Mouse (Mus musculus) liver, embryonic 14.5 days (tissue): Measurements from ENCODE around the gene Vac14. TPM values are rescaled to one million over a fixed set of nuclear protein-coding genes. Genes with fewer than 3 reads are reported as not detected.
A peak's percentile ranks its signal among the peaks of the same experiment; 100 is the strongest.

Source experiments
- ATAC-seq: fragments of 200-750 bp; cut with Nextera tagmentation; 2 replicates; pipeline ENCODE4 v1.8.0; 2017; ENCODE audit warnings: moderate number of reproducible peaks, mild to moderate bottlenecking, moderate library complexity; ENCODE audit not compliant: insufficient read depth
- DNase-seq, 3 experiments: peaks; one replicate each; pipeline ENCODE4 v3.0.0-alpha.2; 2012 to 2013; ENCODE audit warnings: low read depth in 3 of 3, low spot score in 3 of 3
- H3K27ac ChIP-seq: fragments of 300-500 bp; sonication (generic); 2 replicates; pipeline ENCODE4 v1.5.1; 2014; ENCODE audit warnings: moderate library complexity, mild to moderate bottlenecking, control low read depth, inconsistent platforms
- H3K27me3 ChIP-seq: fragments of 300-500 bp; sonication (generic); 2 replicates; pipeline ENCODE4 v1.6.1; 2014; ENCODE audit warnings: mild to moderate bottlenecking, low read length, moderate library complexity; ENCODE audit not compliant: control insufficient read depth, insufficient read depth
- H3K36me3 ChIP-seq: fragments of 300-500 bp; sonication (generic); replicated peaks from 2 replicates; pipeline ENCODE4 v1.6.1; 2014; ENCODE audit warnings: low read depth; ENCODE audit not compliant: control insufficient read depth, insufficient read depth
- H3K4me1 ChIP-seq, 2 experiments: fragments of 200-500 bp in 1 of 2; fragments of 300-500 bp in 1 of 2; sonication (generic) in 1 of 2; replicated peaks; 2 replicates each; pipeline ENCODE4 v1.6.1; 2012 to 2014; ENCODE audit warnings: antibody characterized with exemption in 1 of 2, inconsistent platforms in 1 of 2, low read length in 1 of 2; ENCODE audit not compliant: control insufficient read depth in 2 of 2, insufficient read depth in 2 of 2
- H3K4me2 ChIP-seq: fragments of 300-500 bp; sonication (generic); 2 replicates; pipeline ENCODE4 v1.6.1; 2014; ENCODE audit warnings: low read depth, mild to moderate bottlenecking, control low read depth, moderate library complexity
- H3K4me3 ChIP-seq, 2 experiments: fragments of 200-500 bp in 1 of 2; fragments of 300-500 bp in 1 of 2; sonication (generic) in 1 of 2; 2 replicates each; pipeline ENCODE4 v1.5.1; 2012 to 2014; ENCODE audit warnings: low read depth in 2 of 2, low read length in 2 of 2, mild to moderate bottlenecking in 2 of 2, control low read depth in 1 of 2, inconsistent platforms in 1 of 2, moderate library complexity in 1 of 2; ENCODE audit not compliant: insufficient read depth in 1 of 2
- H3K9ac ChIP-seq: fragments of 300-500 bp; sonication (generic); replicated peaks from 2 replicates; pipeline ENCODE4 v1.6.1; 2014; ENCODE audit warnings: mild to moderate bottlenecking, control low read depth, moderate library complexity
- H3K9me3 ChIP-seq: fragments of 300-500 bp; sonication (generic); 2 replicates; pipeline ENCODE4 v1.6.1; 2016; ENCODE audit warnings: low read length, mixed read lengths; ENCODE audit not compliant: control insufficient read depth
- CTCF ChIP-seq: IDR thresholded peaks from 2 replicates; pipeline ENCODE4 v1.5.1; 2016; ENCODE audit warnings: antibody characterized with exemption, low read depth, control low read depth
- EP300 ChIP-seq: IDR thresholded peaks from 2 replicates; pipeline ENCODE4 v1.6.1; 2016; ENCODE audit warnings: antibody characterized with exemption, low read depth
- WGBS: fragments of 180-500 bp; shearing (Covaris S2); extraction: QIAGEN DNeasy Blood & Tissue Kit; methylation state at CpG from one replicate; pipeline ENCODE4 v1.1.7; 2014; ENCODE audit not compliant: insufficient replicate concordance; 5-methylcytosine and 5-hydroxymethylcytosine counted together
- polyA plus RNA-seq, 2 experiments: library from polyadenylated mRNA; depleted of rRNA in 1 of 2; stranded (reverse) in 1 of 2; unstranded in 1 of 2; fragments of >200 nt; fragmentation: Nextera tagmentation in 1 of 2; extraction: Ambion mirVana in 1 of 2; gene quantifications; 2 replicates each; pipeline versions ENCODE4 v1.2.1 to v1.2.3; 2012 to 2014

Vac14 gene
- polyA plus RNA-seq (2012; rRNA removed): 13.4 and 14.8 TPM in 2 replicates
- polyA plus RNA-seq (2014; fragmentation: Nextera tagmentation; extraction: Ambion mirVana): 11.2 and 14.6 TPM in 2 replicates

GRCm38 (mm10) chr8:110618391-110619207 lies at the start of gene Vac14:
Vac14 (plus strand) TSS chr8:110618585.
- H3K9me3 ChIP-seq: no peaks in the 10 kb centered on the region
- DNase-seq (peak; percentile 90 to 91 (median 90)), ATAC-seq (peak; percentile 92)
- H3K4me1 ChIP-seq: peaks cover 8 to 13% of the 10 kb centered on the region in 2 experiments
- H3K4me2 ChIP-seq: peak within 1 kb of the TSS; percentile 77
- H3K9ac ChIP-seq: peak within 1 kb of the TSS; percentile 75
- no peaks in the 10 kb centered on the region for H3K36me3 ChIP-seq
- TF ChIP-seq EP300 (no peak), CTCF (no peak)
- H3K4me3 ChIP-seq: peak within 1 kb of the TSS; percentile 85 to 87
- WGBS: under 1% methylated on average over 64 of the region's 67 CpGs
- H3K27ac ChIP-seq: peak within 1 kb of the TSS; percentile 12
- no peaks in the 10 kb centered on the region for H3K27me3 ChIP-seq

GRCm38 (mm10) chr8:110592641-110593040 lies 25.7 kb upstream of the Vac14 start:
- 66% methylated on average over 9 of the region's 9 CpGs for WGBS
- Histone ChIP-seq H3K4me1 (no peaks in the 10 kb centered on the region), H3K9me3 (no peaks in the 10 kb centered on the region), H3K4me3 (no peak overlapping the region), H3K27ac (no peak overlapping the region), H3K27me3 (no peaks in the 10 kb centered on the region), H3K36me3 (no peaks in the 10 kb centered on the region), H3K4me2 (no peak overlapping the region), H3K9ac (no peak overlapping the region)
- no peak for DNase-seq
- TF ChIP-seq CTCF (no peak), EP300 (no peak)
- ATAC-seq: no peak

- Histone ChIP-seq H3K4me2 (no peak overlapping the region), H3K4me3 (no peak overlapping the region), H3K4me1 (no peaks in the 10 kb centered on the region), H3K27me3 (no peaks in the 10 kb centered on the region), H3K9ac (no peak overlapping the region), H3K27ac (no peak overlapping the region), H3K9me3 (no peaks in the 10 kb centered on the region), H3K36me3 (no peaks in the 10 kb centered on the region)
- no peak for TF ChIP-seq EP300
- no peak for TF ChIP-seq CTCF
- ATAC-seq (no peak), DNase-seq (no peak)
- WGBS: 59% methylated on average over 6 of the region's 6 CpGs
Measured at GRCm38 (mm10) chr8:110594164-110594563, 24.2 kb upstream of the Vac14 start.

- no peak overlapping the region for H3K27ac ChIP-seq
- H3K9ac ChIP-seq: no peak overlapping the region
- ATAC-seq (no peak), DNase-seq (no peak)
- no peaks in the 10 kb centered on the region for H3K9me3 ChIP-seq
- peak; percentile 38 for TF ChIP-seq CTCF
- TF ChIP-seq EP300: no peak
- no peak overlapping the region for H3K4me2 ChIP-seq
- H3K27me3 ChIP-seq: no peaks in the 10 kb centered on the region
- WGBS: 5% methylated on average over 1 of the region's 1 CpGs
- H3K4me3 ChIP-seq: no peak overlapping the region
- H3K4me1 ChIP-seq: no peaks in the 10 kb centered on the region
- no peaks in the 10 kb centered on the region for H3K36me3 ChIP-seq
Measured at GRCm38 (mm10) chr8:110604556-110604955, 13.8 kb upstream of the Vac14 start.

- no peak for ATAC-seq
- Histone ChIP-seq H3K4me2 (no peak overlapping the region), H3K9ac (no peak overlapping the region), H3K36me3 (no peaks in the 10 kb centered on the region), H3K27ac (no peak overlapping the region), H3K4me1 (no peaks in the 10 kb centered on the region), H3K4me3 (no peak overlapping the region), H3K9me3 (no peaks in the 10 kb centered on the region), H3K27me3 (no peaks in the 10 kb centered on the region)
- DNase-seq: no peak
- no peak for TF ChIP-seq CTCF
- WGBS: 39% methylated on average over 6 of the region's 6 CpGs
Measured at GRCm38 (mm10) chr8:110605401-110606015, 12.9 kb upstream of the Vac14 start.
